Mouse (Mus musculus) embryonic fibroblast, embryonic 13.5 days (primary cell): ENCODE measurements around the gene Srrd.

ENCODE experiments used
- CTCF ChIP-seq: IDR thresholded peaks from 2 replicates; pipeline ENCODE4 v1.5.1; 2011; ENCODE audit warnings: mild to moderate bottlenecking, control low read depth, low read length, moderate library complexity, borderline replicate concordance; ENCODE audit not compliant: insufficient read depth
- POLR2A ChIP-seq: IDR thresholded peaks from 2 replicates; pipeline ENCODE4 v1.6.1; 2011; ENCODE audit warnings: low read depth, mild to moderate bottlenecking, control low read depth, low read length, moderate library complexity

DNA sequence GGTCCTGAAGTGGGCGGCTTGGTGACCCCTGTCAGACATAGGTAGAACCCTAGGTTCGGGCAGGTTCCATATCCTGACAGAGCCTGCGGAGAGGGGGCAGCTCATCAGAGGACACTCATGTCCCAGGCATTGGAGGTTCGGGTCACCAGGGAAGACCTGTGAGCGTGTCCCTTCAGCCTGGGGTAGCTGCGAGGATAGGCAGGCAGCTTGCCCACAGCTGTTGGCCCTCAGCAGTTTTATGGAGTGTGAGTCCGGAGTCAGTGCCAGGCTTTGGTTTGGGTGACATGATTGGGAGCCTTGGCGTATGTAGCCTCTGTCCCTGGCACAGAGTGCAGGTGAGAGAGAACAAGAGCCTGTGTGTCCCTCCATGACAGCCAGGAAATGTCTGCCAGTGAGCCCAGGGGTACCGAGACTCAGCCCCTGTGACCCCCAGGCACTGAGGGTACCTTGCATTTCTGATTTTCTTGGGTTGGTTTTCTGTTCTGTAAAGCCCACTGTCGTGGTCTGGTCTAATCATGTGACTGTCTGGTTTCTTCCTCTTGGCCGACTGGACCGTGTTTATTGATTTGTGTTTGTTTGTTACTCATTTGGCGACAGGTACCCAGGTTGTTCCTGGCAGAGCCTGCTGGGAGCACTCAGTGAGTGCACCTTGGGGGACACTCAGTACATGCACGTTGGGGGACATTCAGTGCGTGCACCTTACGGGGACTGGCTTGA is 52.9 kb downstream of the Srrd start:
- no peak for TF ChIP-seq CTCF
- TF ChIP-seq POLR2A: no peak
